Mouse (Mus musculus) A20 (cell line): ENCODE data around the gene Gm6812.
"Not testable (repeated sequence)": the region's sequence is repeated elsewhere in the genome, so short reads cannot be mapped to it uniquely, and the experiment has no call there.

Experiments
- DNase-seq: peaks from one replicate; pipeline ENCODE4 v3.0.0-alpha.2; 2011; ENCODE audit warnings: low read depth, low spot score

Gene Gm6812

GRCm38 (mm10) chrX:68892953-68893352, at the start of gene Gm6812:
Gene Gm6812, minus strand, starts transcription at chrX:68893053.
- not testable (repeated sequence) for DNase-seq

GRCm38 (mm10) chrX:68865145-68865544, 27.7 kb downstream of the Gm6812 start:
- no peak for DNase-seq
